Mouse (Mus musculus) neural tube, embryonic 11.5 days (tissue): ENCODE measurements at regions not wholly inside any gene's neighbourhood (a gene's known extent, or its start where the extent isn't known, plus 50 kb on each side); places are given as distances from the start of the nearest gene placed in this dataset.
A peak's percentile ranks its signal among the peaks of the same experiment; 100 is the strongest.

Experiments used
- ATAC-seq: fragments of 200-750 bp; cut with Nextera tagmentation; 2 replicates; pipeline ENCODE4 v1.8.0; 2017; ENCODE audit warnings: moderate number of reproducible peaks, mild to moderate bottlenecking, moderate TSS enrichment, moderate library complexity; ENCODE audit not compliant: insufficient read depth, low FRiP score, low TSS enrichment
- DNase-seq: peaks from one replicate; pipeline ENCODE4 v3.0.0-alpha.2; 2015; ENCODE audit warnings: low spot score
- H3K27ac ChIP-seq: fragments of 300-500 bp; sonication (generic); 2 replicates; pipeline ENCODE4 v1.5.1; 2014; ENCODE audit warnings: low read depth, mild to moderate bottlenecking, low read length
- H3K27me3 ChIP-seq: fragments of 300-500 bp; sonication (generic); 2 replicates; pipeline ENCODE4 v1.6.1; 2014; ENCODE audit warnings: mild to moderate bottlenecking, low read length, mixed read lengths; ENCODE audit not compliant: control insufficient read depth, insufficient read depth
- H3K36me3 ChIP-seq: fragments of 300-500 bp; sonication (generic); 2 replicates; pipeline ENCODE4 v1.6.1; 2014; ENCODE audit warnings: mild to moderate bottlenecking, low read length, moderate library complexity, mixed read lengths; ENCODE audit not compliant: control insufficient read depth, insufficient read depth
- H3K4me1 ChIP-seq: fragments of 300-500 bp; sonication (generic); 2 replicates; pipeline ENCODE4 v1.6.1; 2014; ENCODE audit warnings: low read length, mixed read lengths; ENCODE audit not compliant: control insufficient read depth, insufficient read depth
- H3K4me2 ChIP-seq: fragments of 300-500 bp; sonication (generic); 2 replicates; pipeline ENCODE4 v1.6.1; 2014; ENCODE audit warnings: low read depth, mild to moderate bottlenecking, moderate library complexity
- H3K4me3 ChIP-seq: fragments of 300-500 bp; sonication (generic); 2 replicates; pipeline ENCODE4 v1.5.1; 2014; ENCODE audit warnings: low read depth, low read length
- H3K9ac ChIP-seq: fragments of 300-500 bp; sonication (generic); 2 replicates; pipeline ENCODE4 v1.6.1; 2014; ENCODE audit warnings: mild to moderate bottlenecking, low read length
- H3K9me3 ChIP-seq: fragments of 300-500 bp; sonication (generic); 2 replicates; pipeline ENCODE4 v1.6.1; 2016; ENCODE audit warnings: low read length; ENCODE audit not compliant: control insufficient read depth
- WGBS: fragments of 180-500 bp; shearing (Covaris S2); extraction: QIAGEN DNeasy Blood & Tissue Kit; methylation state at CpG from one replicate; pipeline ENCODE4 v1.1.7; 2014; 5-methylcytosine and 5-hydroxymethylcytosine counted together

GRCm38 (mm10) chr2:63920997-63921396, 176.8 kb downstream of the Fign start:
- ATAC-seq (no peak), DNase-seq (peak; percentile 20)
- H3K9me3 ChIP-seq, result no peaks in the 10 kb centered on the region
- no peak overlapping the region for H3K4me3 ChIP-seq
- WGBS, result 59% methylated on average over 3 of the region's 3 CpGs
- H3K36me3 ChIP-seq, result no peaks in the 10 kb centered on the region
- H3K27me3 ChIP-seq, result no peaks in the 10 kb centered on the region
- H3K4me2 ChIP-seq, result no peak overlapping the region
- H3K4me1 ChIP-seq, result no peaks in the 10 kb centered on the region
- H3K27ac ChIP-seq, result no peak overlapping the region
- H3K9ac ChIP-seq, result no peak overlapping the region

DNA sequence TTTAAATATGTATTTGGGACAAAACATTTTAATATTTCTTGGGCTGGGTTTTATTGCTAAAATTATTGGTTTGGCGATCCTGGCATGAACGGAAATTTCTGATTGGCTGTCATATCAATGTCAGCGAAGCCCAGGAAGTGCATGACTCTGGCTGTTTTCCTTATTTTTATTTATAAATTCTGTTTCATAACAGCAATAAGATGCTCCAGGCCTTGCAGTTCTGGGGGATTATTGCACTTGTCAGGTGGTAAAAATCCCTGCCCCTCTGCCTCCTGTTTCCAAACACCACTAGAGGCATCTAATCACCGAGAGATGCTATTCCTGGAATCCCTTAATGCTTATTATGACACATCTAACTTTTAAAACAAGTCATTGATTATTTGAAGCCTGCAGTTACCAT, 177.8 kb downstream of the Fign start:
- Histone ChIP-seq H3K9me3 (no peaks in the 10 kb centered on the region), H3K4me3 (no peak overlapping the region), H3K27me3 (no peaks in the 10 kb centered on the region), H3K9ac (no peak overlapping the region), H3K4me2 (no peak overlapping the region), H3K27ac (no peak overlapping the region), H3K36me3 (no peaks in the 10 kb centered on the region), H3K4me1 (no peaks in the 10 kb centered on the region)
- WGBS, result 91% methylated on average over 4 of the region's 4 CpGs
- no peak for DNase-seq
- ATAC-seq, result no peak

GRCm38 (mm10) chr2:63900644-63901043, 197.2 kb downstream of the Fign start:
- ATAC-seq, result no peak
- Histone ChIP-seq H3K9me3 (no peaks in the 10 kb centered on the region), H3K9ac (no peak overlapping the region), H3K27me3 (no peaks in the 10 kb centered on the region), H3K4me2 (no peak overlapping the region), H3K27ac (no peak overlapping the region), H3K36me3 (no peaks in the 10 kb centered on the region), H3K4me1 (no peaks in the 10 kb centered on the region), H3K4me3 (no peak overlapping the region)
- DNase-seq, result no peak

DNA sequence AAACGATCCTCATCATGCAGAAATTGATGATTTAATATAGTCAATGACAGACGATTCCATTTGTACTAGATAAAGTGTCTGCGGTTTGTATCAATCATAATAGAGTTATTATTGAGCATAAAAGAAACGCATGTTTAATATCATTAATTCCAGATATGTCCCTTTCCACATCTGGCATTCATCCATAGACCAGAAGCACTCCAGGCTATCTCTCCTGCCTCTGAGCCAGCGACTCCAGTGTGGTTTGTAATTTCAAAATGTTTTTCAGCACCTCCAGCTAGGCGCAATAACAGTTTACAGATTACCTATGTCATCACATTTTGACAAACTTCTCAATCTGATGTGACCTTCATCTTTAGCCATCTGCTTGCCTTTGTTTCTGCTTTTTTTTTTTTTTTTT, 219.4 kb downstream of the Fign start:
- 69% methylated on average over 6 of the region's 6 CpGs for WGBS
- no peak for ATAC-seq
- H3K27ac ChIP-seq, result no peak overlapping the region
- H3K4me2 ChIP-seq, result no peak overlapping the region
- no peaks in the 10 kb centered on the region for H3K4me1 ChIP-seq
- H3K4me3 ChIP-seq, result no peak overlapping the region
- no peaks in the 10 kb centered on the region for H3K9me3 ChIP-seq
- DNase-seq, result no peak
- no peaks in the 10 kb centered on the region for H3K36me3 ChIP-seq
- no peak overlapping the region for H3K9ac ChIP-seq
- H3K27me3 ChIP-seq, result no peaks in the 10 kb centered on the region

DNA sequence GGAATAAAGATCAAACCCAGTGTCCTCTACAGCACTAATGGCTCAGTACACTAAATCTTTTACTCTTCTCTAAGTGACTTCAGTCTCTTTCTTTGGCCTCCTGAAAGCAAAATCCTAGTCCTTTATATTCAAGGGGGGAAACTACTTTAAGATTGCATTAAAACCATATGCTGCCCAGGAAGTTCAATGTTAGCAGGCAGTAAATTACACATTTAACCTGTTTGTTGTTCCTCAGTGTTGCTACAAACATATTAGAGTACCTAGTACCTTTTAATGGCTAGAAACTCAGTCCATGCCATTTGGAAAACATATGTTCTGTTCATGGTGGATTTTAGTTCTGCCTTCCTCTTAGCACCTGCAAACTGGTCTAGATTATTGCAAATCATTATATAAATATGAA, 220.5 kb downstream of the Fign start:
- Histone ChIP-seq H3K36me3 (no peaks in the 10 kb centered on the region), H3K27me3 (no peaks in the 10 kb centered on the region), H3K4me1 (no peaks in the 10 kb centered on the region), H3K4me3 (no peak overlapping the region), H3K4me2 (no peak overlapping the region), H3K9ac (no peak overlapping the region), H3K27ac (no peak overlapping the region), H3K9me3 (no peaks in the 10 kb centered on the region)
- no peak for ATAC-seq
- no peak for DNase-seq

DNA sequence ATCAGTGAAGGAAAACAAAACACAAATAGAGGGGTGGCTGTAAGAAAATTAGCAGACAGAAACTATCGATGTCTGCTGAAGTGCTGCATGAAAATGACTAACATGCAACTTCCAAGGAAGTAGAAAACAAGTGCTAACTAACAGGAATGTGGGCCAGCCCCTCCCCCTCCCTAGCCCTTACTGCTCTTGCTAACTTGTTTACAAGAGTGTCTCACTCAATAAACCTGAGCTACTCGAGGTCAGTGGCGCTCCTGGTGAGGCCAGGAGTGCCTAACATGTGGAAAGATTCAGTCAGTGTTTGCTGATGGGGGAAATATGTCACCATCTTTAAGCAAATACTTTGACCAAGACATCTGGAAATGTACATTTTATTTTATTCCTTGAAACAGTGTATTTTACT, 221.5 kb downstream of the Fign start:
- no peak overlapping the region for H3K4me2 ChIP-seq
- no peak overlapping the region for H3K4me3 ChIP-seq
- no peak overlapping the region for H3K9ac ChIP-seq
- no peak overlapping the region for H3K27ac ChIP-seq
- no peaks in the 10 kb centered on the region for H3K9me3 ChIP-seq
- H3K36me3 ChIP-seq, result no peaks in the 10 kb centered on the region
- ATAC-seq (no peak), DNase-seq (peak; percentile 37)
- no peaks in the 10 kb centered on the region for H3K27me3 ChIP-seq
- 12% methylated on average over 3 of the region's 3 CpGs for WGBS
- H3K4me1 ChIP-seq, result no peaks in the 10 kb centered on the region

DNA sequence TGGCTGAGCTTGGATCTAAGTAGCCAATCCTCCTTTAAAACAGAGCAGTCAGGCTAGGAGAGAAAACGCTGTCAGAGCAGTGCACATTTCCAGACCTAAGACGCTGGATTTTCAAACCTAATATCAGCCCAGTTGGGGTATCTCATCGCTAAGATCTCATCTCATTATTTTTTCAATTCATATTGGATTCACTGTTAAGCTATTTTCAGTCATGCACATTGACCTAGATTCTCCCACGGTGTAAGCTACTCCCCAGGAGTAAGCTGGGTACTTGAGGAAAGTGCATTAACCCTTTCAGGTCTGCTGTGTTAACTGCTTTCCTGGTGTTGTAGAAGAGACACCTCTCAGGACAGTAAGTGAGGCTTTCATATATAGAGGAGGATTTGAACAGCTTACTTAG, 222.7 kb downstream of the Fign start:
- WGBS, result 32% methylated on average over 4 of the region's 4 CpGs
- H3K36me3 ChIP-seq, result no peaks in the 10 kb centered on the region
- H3K9ac ChIP-seq, result no peak overlapping the region
- H3K4me2 ChIP-seq, result no peak overlapping the region
- ATAC-seq (no peak), DNase-seq (no peak)
- no peaks in the 10 kb centered on the region for H3K4me1 ChIP-seq
- H3K4me3 ChIP-seq, result no peak overlapping the region
- no peaks in the 10 kb centered on the region for H3K9me3 ChIP-seq
- H3K27me3 ChIP-seq, result no peaks in the 10 kb centered on the region
- no peak overlapping the region for H3K27ac ChIP-seq

- DNase-seq (no peak), ATAC-seq (no peak)
- no peak overlapping the region for H3K4me2 ChIP-seq
- no peaks in the 10 kb centered on the region for H3K4me1 ChIP-seq
- no peak overlapping the region for H3K9ac ChIP-seq
- H3K27me3 ChIP-seq, result no peaks in the 10 kb centered on the region
- WGBS, result 36% methylated on average over 8 of the region's 8 CpGs
- no peak overlapping the region for H3K27ac ChIP-seq
- H3K4me3 ChIP-seq, result no peak overlapping the region
- H3K9me3 ChIP-seq, result no peaks in the 10 kb centered on the region
- H3K36me3 ChIP-seq, result no peaks in the 10 kb centered on the region
Measured at GRCm38 (mm10) chr2:63866524-63866923, 231.3 kb downstream of the Fign start.

- ATAC-seq (no peak), DNase-seq (no peak)
- Histone ChIP-seq H3K4me3 (no peak overlapping the region), H3K4me2 (no peak overlapping the region), H3K36me3 (no peaks in the 10 kb centered on the region), H3K4me1 (no peaks in the 10 kb centered on the region), H3K27ac (no peak overlapping the region), H3K27me3 (no peaks in the 10 kb centered on the region), H3K9me3 (no peaks in the 10 kb centered on the region), H3K9ac (no peak overlapping the region)
- WGBS, result 78% methylated on average over 3 of the region's 3 CpGs
Measured at GRCm38 (mm10) chr2:63861821-63862220, 236.0 kb downstream of the Fign start.
